9 mouse cellular contexts compared by ENCODE assay signal in the genomic region with DNA sequence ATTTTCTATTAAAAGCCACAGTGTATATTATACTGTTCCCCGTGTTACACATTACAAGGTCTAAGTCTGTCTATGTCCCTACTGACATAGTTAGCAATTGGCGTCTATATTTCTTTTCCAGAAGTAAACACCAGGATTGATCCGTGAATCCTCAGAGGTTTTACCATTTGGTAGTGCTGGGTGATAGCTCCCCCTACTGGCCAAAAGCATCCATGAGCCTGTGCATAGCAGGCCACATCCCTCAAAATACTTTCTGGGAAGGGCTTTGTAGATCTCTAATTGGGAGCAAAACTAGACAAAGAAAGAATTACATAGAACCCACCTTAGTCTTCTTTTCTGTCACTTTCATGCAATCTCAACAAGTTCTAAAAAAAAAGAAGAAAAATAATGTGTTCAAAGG. TPM values are rescaled to one million over a fixed set of nuclear protein-coding genes. Genes with fewer than 3 reads are reported as not detected.
DNase-seq lines count a peak whose midpoint lies in the region; ATAC-seq lines count a peak whose summit lies in the region.
"Had no signal": no experiment of that assay in that cellular context is flagged by ENCODE, and none has a peak within 500 bp of the region (broad histone marks: within the 10 kb centered on the region; RNA-seq: fewer than 3 reads in every experiment).

No protein-coding gene starts in this region.

- H3K27ac ChIP-seq in hindbrain, embryonic 11.5 days (ENCODE audit: low read depth, low read length): no peak overlapping the region
- no peak overlapping the region for H3K27ac ChIP-seq in hindbrain, embryonic 16.5 days (ENCODE audit: low read depth, low read length)
- H3K27ac ChIP-seq in limb, embryonic 10.5 days: no peak overlapping the region
- H3K27ac ChIP-seq in neural tube, embryonic 11.5 days (ENCODE audit: low read depth, low read length): no peak overlapping the region
- H3K27ac ChIP-seq: neural tube, embryonic 13.5 days had no signal

- no peaks in the 10 kb centered on the region for H3K36me3 ChIP-seq in hindbrain, embryonic 11.5 days (ENCODE audit: control insufficient read depth, insufficient read depth, low read length)
- H3K36me3 ChIP-seq in hindbrain, embryonic 16.5 days (ENCODE audit: control insufficient read depth, insufficient read depth, low read length): no peaks in the 10 kb centered on the region
- H3K36me3 ChIP-seq in limb, embryonic 10.5 days: no peaks in the 10 kb centered on the region
- no peaks in the 10 kb centered on the region for H3K36me3 ChIP-seq in neural tube, embryonic 11.5 days (ENCODE audit: control insufficient read depth, insufficient read depth, low read length)
- H3K36me3 ChIP-seq: neural tube, embryonic 13.5 days had no signal

- DNase-seq in hindbrain, embryonic 11.5 days (ENCODE audit: low spot score): peak; percentile 77
- peak; percentile 9 for DNase-seq in c-Kit-negative CD71-positive TER-119-positive erythroid progenitor cells, embryonic 14.5 days (ENCODE audit: low read depth, low spot score)
- peak; percentile 27 to 33 for DNase-seq in frontal cortex, postnatal 25 days (ENCODE audit: low spot score in 2 of 2)
- DNase-seq in kidney, adult 8-10 months: peak; percentile 9 to 60
- peak; percentile 54 for DNase-seq in limb, embryonic 10.5 days (ENCODE audit: low spot score)
- DNase-seq in neural tube, embryonic 11.5 days (ENCODE audit: low spot score): peak; percentile 58
- peak; percentile 13 for DNase-seq in testis, postnatal 14 days (ENCODE audit: low spot score)

- H3K4me3 ChIP-seq in hindbrain, embryonic 11.5 days (ENCODE audit: low read depth, low read length): no peak overlapping the region
- no peak overlapping the region for H3K4me3 ChIP-seq in hindbrain, embryonic 16.5 days (ENCODE audit: low read length)
- no peak overlapping the region for H3K4me3 ChIP-seq in limb, embryonic 10.5 days
- no peak overlapping the region for H3K4me3 ChIP-seq in neural tube, embryonic 11.5 days (ENCODE audit: low read depth, low read length)
- H3K4me3 ChIP-seq: neural tube, embryonic 13.5 days had no signal

- no peaks in the 10 kb centered on the region for H3K4me1 ChIP-seq in hindbrain, embryonic 11.5 days (replicated peaks; ENCODE audit: control insufficient read depth, insufficient read depth, low read length)
- no peaks in the 10 kb centered on the region for H3K4me1 ChIP-seq in hindbrain, embryonic 16.5 days (ENCODE audit: control insufficient read depth, insufficient read depth, low read depth, low read length)
- no peaks in the 10 kb centered on the region for H3K4me1 ChIP-seq in limb, embryonic 10.5 days
- no peaks in the 10 kb centered on the region for H3K4me1 ChIP-seq in neural tube, embryonic 11.5 days (ENCODE audit: control insufficient read depth, insufficient read depth, low read length)
- H3K4me1 ChIP-seq: neural tube, embryonic 13.5 days had no signal

- whole genome bisulfite sequencing in hindbrain, embryonic 11.5 days: 17% methylated on average over 3 of the region's 3 CpGs
- WGBS in hindbrain, embryonic 16.5 days: 18% methylated on average over 3 of the region's 3 CpGs
- WGBS in limb, embryonic 10.5 days: 19% methylated on average over 3 of the region's 3 CpGs
- 20% methylated on average over 3 of the region's 3 CpGs for WGBS in neural tube, embryonic 11.5 days

- ATAC-seq in hindbrain, embryonic 11.5 days (ENCODE audit: low FRiP score): peak; percentile 61
- ATAC-seq in hindbrain, embryonic 16.5 days: no peak
- ATAC-seq in neural tube, embryonic 11.5 days (ENCODE audit: insufficient read depth, low FRiP score, low TSS enrichment): peak; percentile 58; the same call in 1 of the 2 replicates

- no peak overlapping the region for H3K9ac ChIP-seq in hindbrain, embryonic 11.5 days (ENCODE audit: low read depth, low read length)
- no peak overlapping the region for H3K9ac ChIP-seq in hindbrain, embryonic 16.5 days (ENCODE audit: low read depth, low read length)
- H3K9ac ChIP-seq in neural tube, embryonic 11.5 days (ENCODE audit: low read length): no peak overlapping the region
- H3K9ac ChIP-seq: neural tube, embryonic 13.5 days had no signal

- no peak overlapping the region for H3K4me2 ChIP-seq in hindbrain, embryonic 11.5 days (replicated peaks; ENCODE audit: low read depth, low read length)
- H3K4me2 ChIP-seq in hindbrain, embryonic 16.5 days (ENCODE audit: low read length): no peak overlapping the region
- no peak overlapping the region for H3K4me2 ChIP-seq in neural tube, embryonic 11.5 days (ENCODE audit: low read depth)
- H3K4me2 ChIP-seq: neural tube, embryonic 13.5 days had no signal

- H3K27me3 ChIP-seq in hindbrain, embryonic 11.5 days (ENCODE audit: control insufficient read depth, insufficient read depth, low read length): no peaks in the 10 kb centered on the region
- H3K27me3 ChIP-seq in hindbrain, embryonic 16.5 days (replicated peaks; ENCODE audit: control insufficient read depth, insufficient read depth, low read length): no peaks in the 10 kb centered on the region
- no peaks in the 10 kb centered on the region for H3K27me3 ChIP-seq in limb, embryonic 10.5 days (ENCODE audit: low read depth, poor library complexity, severe bottlenecking)
- H3K27me3 ChIP-seq in neural tube, embryonic 11.5 days (ENCODE audit: control insufficient read depth, insufficient read depth, low read length): no peaks in the 10 kb centered on the region
- H3K27me3 ChIP-seq: neural tube, embryonic 13.5 days had no signal

- no peaks in the 10 kb centered on the region for H3K9me3 ChIP-seq in hindbrain, embryonic 11.5 days (ENCODE audit: control insufficient read depth, low read length)
- no peaks in the 10 kb centered on the region for H3K9me3 ChIP-seq in hindbrain, embryonic 16.5 days (ENCODE audit: control insufficient read depth, low read length)
- no peaks in the 10 kb centered on the region for H3K9me3 ChIP-seq in limb, embryonic 10.5 days (replicated peaks)
- H3K9me3 ChIP-seq in neural tube, embryonic 11.5 days (ENCODE audit: control insufficient read depth, low read length): no peaks in the 10 kb centered on the region
- H3K9me3 ChIP-seq: neural tube, embryonic 13.5 days had no signal

RNA-seq across cellular contexts. Expression of gene Anxa1, which starts 43.8 kb away (rescaled TPM):
- 4.5 and 7.8 TPM in 2 replicates for polyA plus RNA-seq in hindbrain, embryonic 11.5 days (2014; fragmentation: Nextera tagmentation; extraction: Ambion mirVana)
- 9.7 and 16.0 TPM in 2 replicates for polyA plus RNA-seq in hindbrain, embryonic 16.5 days (2015; fragmentation: Nextera tagmentation; extraction: Ambion mirVana)
- 1.4 and 2.9 TPM in 2 replicates for polyA plus RNA-seq in limb, embryonic 10.5 days (2016; fragmentation: Nextera tagmentation; extraction: Ambion mirVana)
- 4.8 and 5.1 TPM in 2 replicates for polyA plus RNA-seq in neural tube, embryonic 11.5 days (2014; fragmentation: Nextera tagmentation; extraction: Ambion mirVana)

RNA-seq across cellular contexts. Expression of gene Aldh1a1, which starts 58.0 kb away (rescaled TPM):
- 0.74 and 1.4 TPM in 2 replicates for polyA plus RNA-seq in hindbrain, embryonic 11.5 days (2014; fragmentation: Nextera tagmentation; extraction: Ambion mirVana)
- polyA plus RNA-seq in hindbrain, embryonic 16.5 days (2015; fragmentation: Nextera tagmentation; extraction: Ambion mirVana): 4.8 and 5.2 TPM in 2 replicates
- 0.20 and 0.23 TPM in 2 replicates for polyA plus RNA-seq in limb, embryonic 10.5 days (2016; fragmentation: Nextera tagmentation; extraction: Ambion mirVana)
- 0.28 TPM in 1 of 2 replicates, not detected in the other for polyA plus RNA-seq in neural tube, embryonic 11.5 days (2014; fragmentation: Nextera tagmentation; extraction: Ambion mirVana)

Comparison
In these comparisons a context has a peak if more than half of its experiments do, and no peak if none do; other contexts are left out.
1. DNase-seq: peak in every context shown above with its lines; median percentile 77 in hindbrain, embryonic 11.5 days; 58 in neural tube, embryonic 11.5 days; 54 in limb, embryonic 10.5 days; 34 in kidney, adult 8-10 months; 30 in frontal cortex, postnatal 25 days; 13 in testis, postnatal 14 days; 9 in c-Kit-negative CD71-positive TER-119-positive erythroid progenitor cells, embryonic 14.5 days.